Mouse (Mus musculus) heart, adult 2 months (tissue): ENCODE measurements around the gene Rnasel.

Source experiments
- CTCF ChIP-seq: fragments of 200-600 bp; IDR thresholded peaks from 2 replicates; pipeline ENCODE4 v1.8.1; 2022; ENCODE audit warnings: antibody characterized with exemption, mild to moderate bottlenecking, moderate library complexity
- EP300 ChIP-seq: fragments of 200-500 bp; IDR thresholded peaks from 2 replicates; pipeline ENCODE4 v1.6.1; 2011; ENCODE audit warnings: low read depth, low read length, control low read depth; ENCODE audit not compliant: insufficient read depth
- POLR2A ChIP-seq: fragments of 200-500 bp; IDR thresholded peaks from 2 replicates; pipeline ENCODE4 v1.6.1; 2011; ENCODE audit warnings: mild to moderate bottlenecking, low read depth, low read length, control low read depth; ENCODE audit not compliant: insufficient read depth

DNA sequence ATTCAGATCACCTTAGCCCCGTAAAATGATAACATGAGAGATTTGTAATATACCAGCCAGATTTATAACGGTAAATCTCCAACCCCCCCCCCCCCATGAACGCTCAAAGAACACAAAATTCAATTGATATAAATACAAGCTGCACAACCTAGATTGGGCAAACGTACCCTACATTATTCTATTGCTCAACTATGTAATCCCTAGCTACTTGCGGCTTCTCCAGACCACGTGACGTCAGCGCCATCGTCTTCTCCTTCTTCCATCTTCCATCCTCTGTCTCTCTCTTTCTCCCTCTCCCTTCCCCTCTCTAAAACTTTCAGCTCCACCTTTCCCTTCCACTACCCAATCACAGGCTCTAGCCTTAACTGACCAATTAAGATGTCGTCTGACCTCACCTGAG lies 29.0 kb downstream of the Rnasel start:
- TF ChIP-seq CTCF = no peak
- TF ChIP-seq POLR2A = no peak
- no peak for TF ChIP-seq EP300
